Mouse (Mus musculus): ENCODE measurements around the gene Prickle4.

GRCm38 (mm10) chr17:47715037-47715436 is 20.5 kb upstream of the Prickle4 start:
- TF ChIP-seq POLR2A (IDR thresholded peaks at IDR 0.05; ENCODE audit: insufficient read depth, low read depth, low read length) (no peak), CTCF (IDR thresholded peaks at IDR 0.05) (no peak)
